Mouse (Mus musculus) heart, embryonic 10.5 days (tissue): ENCODE results near the gene Tmbim7. TPM values are rescaled to one million over a fixed set of nuclear protein-coding genes. Genes with fewer than 3 reads are reported as not detected.

Experiments used
- DNase-seq: peaks from one replicate; pipeline ENCODE4 v3.0.0-alpha.2; 2017; ENCODE audit warnings: low spot score
- H3K27ac ChIP-seq: fragments of 300-500 bp; sonication (generic); 2 replicates; pipeline ENCODE4 v1.5.1; 2016; ENCODE audit warnings: mild to moderate bottlenecking
- H3K27me3 ChIP-seq: fragments of 300-500 bp; sonication (generic); 2 replicates; pipeline ENCODE4 v1.6.1; 2016; ENCODE audit warnings: mild to moderate bottlenecking; ENCODE audit not compliant: poor library complexity, insufficient read depth, severe bottlenecking
- H3K36me3 ChIP-seq: fragments of 300-500 bp; sonication (generic); 2 replicates; pipeline ENCODE4 v1.6.1; 2016; ENCODE audit warnings: mild to moderate bottlenecking, moderate library complexity
- H3K4me1 ChIP-seq: fragments of 300-500 bp; sonication (generic); 2 replicates; pipeline ENCODE4 v1.6.1; 2016; ENCODE audit warnings: mild to moderate bottlenecking
- H3K4me3 ChIP-seq: fragments of 300-500 bp; sonication (generic); 2 replicates; pipeline ENCODE4 v1.5.1; 2016; ENCODE audit warnings: mild to moderate bottlenecking, moderate library complexity
- H3K9me3 ChIP-seq: fragments of 300-500 bp; sonication (generic); 2 replicates; pipeline ENCODE4 v1.6.1; 2016; ENCODE audit warnings: mild to moderate bottlenecking, moderate library complexity
- WGBS: fragments of 180-500 bp; shearing (Covaris S2); methylation state at CpG from one replicate; pipeline ENCODE4 v1.1.7; 2016; 5-methylcytosine and 5-hydroxymethylcytosine counted together
- polyA plus RNA-seq: library from polyadenylated mRNA; unstranded; fragments of >200 nt; fragmentation: Nextera tagmentation; extraction: Ambion mirVana; gene quantifications from 2 replicates; pipeline ENCODE4 v1.2.1, GENCODE M21; 2016

Gene Tmbim7
- polyA plus RNA-seq, 1 experiment from 2014 or later, result not detected

GRCm38 (mm10) chr5:3688298-3688697 is 37.3 kb downstream of the Tmbim7 start:
- H3K4me1 ChIP-seq, result no peaks in the 10 kb centered on the region
- no peak for DNase-seq
- 91% methylated on average over 8 of the region's 8 CpGs for WGBS
- no peak overlapping the region for H3K4me3 ChIP-seq
- no peak overlapping the region for H3K27ac ChIP-seq
- no peaks in the 10 kb centered on the region for H3K9me3 ChIP-seq
- no peaks in the 10 kb centered on the region for H3K27me3 ChIP-seq
- peaks cover 37% of the 10 kb centered on the region for H3K36me3 ChIP-seq

GRCm38 (mm10) chr5:3691283-3691682 is 40.3 kb downstream of the Tmbim7 start:
- H3K27me3 ChIP-seq, result no peaks in the 10 kb centered on the region
- DNase-seq, result no peak
- no peak overlapping the region for H3K27ac ChIP-seq
- H3K36me3 ChIP-seq, result peaks cover 56% of the 10 kb centered on the region
- H3K4me1 ChIP-seq, result no peaks in the 10 kb centered on the region
- no peak overlapping the region for H3K4me3 ChIP-seq
- H3K9me3 ChIP-seq, result no peaks in the 10 kb centered on the region
- WGBS, result 95% methylated on average over 3 of the region's 3 CpGs

- no peak overlapping the region for H3K4me3 ChIP-seq
- no peak overlapping the region for H3K27ac ChIP-seq
- H3K36me3 ChIP-seq, result peaks cover 60% of the 10 kb centered on the region
- no peaks in the 10 kb centered on the region for H3K27me3 ChIP-seq
- DNase-seq, result no peak
- H3K4me1 ChIP-seq, result no peaks in the 10 kb centered on the region
- 93% methylated on average over 9 of the region's 9 CpGs for WGBS
- H3K9me3 ChIP-seq, result no peaks in the 10 kb centered on the region
Measured at GRCm38 (mm10) chr5:3692956-3693355, 42.0 kb downstream of the Tmbim7 start.

- H3K4me3 ChIP-seq, result no peak overlapping the region
- peaks cover 57% of the 10 kb centered on the region for H3K36me3 ChIP-seq
- H3K27ac ChIP-seq, result no peak overlapping the region
- no peaks in the 10 kb centered on the region for H3K4me1 ChIP-seq
- H3K27me3 ChIP-seq, result no peaks in the 10 kb centered on the region
- no peaks in the 10 kb centered on the region for H3K9me3 ChIP-seq
- DNase-seq, result no peak
- 83% methylated on average over 4 of the region's 4 CpGs for WGBS
Measured at GRCm38 (mm10) chr5:3695191-3695590, 44.2 kb downstream of the Tmbim7 start.

- Histone ChIP-seq H3K27me3 (no peaks in the 10 kb centered on the region), H3K36me3 (peaks cover 63% of the 10 kb centered on the region), H3K9me3 (no peaks in the 10 kb centered on the region), H3K4me1 (no peaks in the 10 kb centered on the region), H3K27ac (no peak overlapping the region), H3K4me3 (no peak overlapping the region)
- 87% methylated on average over 3 of the region's 3 CpGs for WGBS
- DNase-seq, result no peak
Measured at GRCm38 (mm10) chr5:3696031-3696430, 45.0 kb downstream of the Tmbim7 start.

- no peak overlapping the region for H3K27ac ChIP-seq
- peaks cover 55% of the 10 kb centered on the region for H3K36me3 ChIP-seq
- no peaks in the 10 kb centered on the region for H3K4me1 ChIP-seq
- WGBS, result 94% methylated on average over 5 of the region's 5 CpGs
- DNase-seq, result no peak
- no peak overlapping the region for H3K4me3 ChIP-seq
- H3K9me3 ChIP-seq, result no peaks in the 10 kb centered on the region
- no peaks in the 10 kb centered on the region for H3K27me3 ChIP-seq
Measured at GRCm38 (mm10) chr5:3700025-3700424, 49.0 kb downstream of the Tmbim7 start.

- DNase-seq, result no peak
- 92% methylated on average over 4 of the region's 4 CpGs for WGBS
- Histone ChIP-seq H3K9me3 (no peaks in the 10 kb centered on the region), H3K36me3 (peaks cover 50% of the 10 kb centered on the region), H3K27me3 (no peaks in the 10 kb centered on the region), H3K4me3 (no peak overlapping the region), H3K27ac (no peak overlapping the region), H3K4me1 (no peaks in the 10 kb centered on the region)
Measured at GRCm38 (mm10) chr5:3702180-3702579, 51.2 kb downstream of the Tmbim7 start.

GRCm38 (mm10) chr5:3715800-3716199 is 64.8 kb downstream of the Tmbim7 start:
- no peaks in the 10 kb centered on the region for H3K27me3 ChIP-seq

GRCm38 (mm10) chr5:3719371-3719770 is 68.4 kb downstream of the Tmbim7 start:
- no peak overlapping the region for H3K4me3 ChIP-seq
- no peak for DNase-seq
- no peaks in the 10 kb centered on the region for H3K9me3 ChIP-seq
- H3K36me3 ChIP-seq, result peaks cover 34% of the 10 kb centered on the region
- WGBS, result 83% methylated on average over 4 of the region's 4 CpGs
- H3K27ac ChIP-seq, result no peak overlapping the region
- H3K27me3 ChIP-seq, result no peaks in the 10 kb centered on the region
- no peaks in the 10 kb centered on the region for H3K4me1 ChIP-seq

More at GRCm38 (mm10) chr5:3715800-3716199, 64.8 kb downstream of the Tmbim7 start:
- DNase-seq, result no peak
- Histone ChIP-seq H3K9me3 (no peaks in the 10 kb centered on the region), H3K36me3 (peaks cover 32% of the 10 kb centered on the region), H3K4me1 (no peaks in the 10 kb centered on the region), H3K4me3 (no peak overlapping the region), H3K27ac (no peak overlapping the region)
- WGBS, result 95% methylated on average over 5 of the region's 5 CpGs

- H3K36me3 ChIP-seq, result peaks cover 35% of the 10 kb centered on the region
- no peak overlapping the region for H3K4me3 ChIP-seq
- no peaks in the 10 kb centered on the region for H3K27me3 ChIP-seq
- no peak overlapping the region for H3K27ac ChIP-seq
- H3K4me1 ChIP-seq, result no peaks in the 10 kb centered on the region
- no peaks in the 10 kb centered on the region for H3K9me3 ChIP-seq
- WGBS, result 73% methylated on average over 2 of the region's 2 CpGs
- no peak for DNase-seq
Measured at GRCm38 (mm10) chr5:3722873-3723272, 71.9 kb downstream of the Tmbim7 start.

- no peak overlapping the region for H3K4me3 ChIP-seq
- H3K9me3 ChIP-seq, result no peaks in the 10 kb centered on the region
- WGBS, result 79% methylated on average over 2 of the region's 2 CpGs
- no peaks in the 10 kb centered on the region for H3K27me3 ChIP-seq
- H3K4me1 ChIP-seq, result no peaks in the 10 kb centered on the region
- H3K36me3 ChIP-seq, result peaks cover 39% of the 10 kb centered on the region
- no peak for DNase-seq
- H3K27ac ChIP-seq, result no peak overlapping the region
Measured at GRCm38 (mm10) chr5:3723415-3723814, 72.4 kb downstream of the Tmbim7 start.

- Histone ChIP-seq H3K36me3 (peaks cover 29% of the 10 kb centered on the region), H3K9me3 (no peaks in the 10 kb centered on the region), H3K4me3 (no peak overlapping the region), H3K4me1 (no peaks in the 10 kb centered on the region), H3K27me3 (no peaks in the 10 kb centered on the region), H3K27ac (no peak overlapping the region)
- DNase-seq, result no peak
- 68% methylated on average over 1 of the region's 1 CpGs for WGBS
Measured at GRCm38 (mm10) chr5:3725491-3725890, 74.5 kb downstream of the Tmbim7 start.

- 82% methylated on average over 5 of the region's 5 CpGs for WGBS
- Histone ChIP-seq H3K9me3 (no peaks in the 10 kb centered on the region), H3K27me3 (no peaks in the 10 kb centered on the region), H3K4me3 (no peak overlapping the region), H3K27ac (no peak overlapping the region), H3K36me3 (peaks cover 24% of the 10 kb centered on the region; the same call in 1 of the 2 replicates), H3K4me1 (no peaks in the 10 kb centered on the region)
- no peak for DNase-seq
Measured at GRCm38 (mm10) chr5:3728820-3729219, 77.8 kb downstream of the Tmbim7 start.
